Mouse (Mus musculus): ENCODE results near the gene Cdk14.

The Cdk14 gene

GRCm38 (mm10) chr5:5180711-5181110, 239.4 kb downstream of the Cdk14 start:
- DNase-seq (ENCODE audit: low spot score), result no peak

GRCm38 (mm10) chr5:5180311-5180710, 239.8 kb downstream of the Cdk14 start:
- DNase-seq (ENCODE audit: low spot score), result no peak

GRCm38 (mm10) chr5:5176052-5176451, 244.1 kb downstream of the Cdk14 start:
- no peak for DNase-seq (ENCODE audit: low spot score)

- DNase-seq (ENCODE audit: low spot score), result no peak
Measured at GRCm38 (mm10) chr5:5175611-5176010, 244.5 kb downstream of the Cdk14 start.

GRCm38 (mm10) chr5:5175090-5175489, 245.0 kb downstream of the Cdk14 start:
- no peak for DNase-seq (ENCODE audit: low spot score)

GRCm38 (mm10) chr5:5166086-5166485, 254.0 kb downstream of the Cdk14 start:
- DNase-seq (ENCODE audit: low spot score), result no peak

GRCm38 (mm10) chr5:5164326-5164725, 255.8 kb downstream of the Cdk14 start:
- no peak for DNase-seq (ENCODE audit: low spot score)

- DNase-seq (ENCODE audit: low spot score), result no peak
Measured at GRCm38 (mm10) chr5:5163823-5164222, 256.3 kb downstream of the Cdk14 start.

GRCm38 (mm10) chr5:5159521-5159920, 260.6 kb downstream of the Cdk14 start:
- DNase-seq (ENCODE audit: low spot score), result no peak

- DNase-seq (ENCODE audit: low spot score), result no peak
Measured at GRCm38 (mm10) chr5:5139855-5140254, 280.3 kb downstream of the Cdk14 start.

- no peak for DNase-seq (ENCODE audit: low spot score)
Measured at GRCm38 (mm10) chr5:5134905-5135511, 285.1 kb downstream of the Cdk14 start.

GRCm38 (mm10) chr5:5134143-5134904, 285.8 kb downstream of the Cdk14 start:
- no peak for DNase-seq (ENCODE audit: low spot score)

- DNase-seq (ENCODE audit: low spot score), result no peak
Measured at GRCm38 (mm10) chr5:5128852-5129251, 291.3 kb downstream of the Cdk14 start.

- DNase-seq (ENCODE audit: low spot score), result no peak
Measured at GRCm38 (mm10) chr5:5124645-5125044, 295.5 kb downstream of the Cdk14 start.

GRCm38 (mm10) chr5:5116775-5117522, 303.2 kb downstream of the Cdk14 start:
- DNase-seq (ENCODE audit: low spot score), result no peak

GRCm38 (mm10) chr5:5115546-5115945, 304.6 kb downstream of the Cdk14 start:
- DNase-seq (ENCODE audit: low spot score), result no peak

GRCm38 (mm10) chr5:5109621-5110020, 310.5 kb downstream of the Cdk14 start:
- DNase-seq (ENCODE audit: low spot score), result no peak

GRCm38 (mm10) chr5:5109017-5109416, 311.1 kb downstream of the Cdk14 start:
- DNase-seq (ENCODE audit: low spot score), result no peak

GRCm38 (mm10) chr5:5096248-5096915, 323.7 kb downstream of the Cdk14 start:
- DNase-seq (ENCODE audit: low spot score), result no peak

GRCm38 (mm10) chr5:5092736-5093135, 327.4 kb downstream of the Cdk14 start:
- DNase-seq (ENCODE audit: low spot score), result no peak

- no peak for DNase-seq (ENCODE audit: low spot score)
Measured at GRCm38 (mm10) chr5:5071526-5071925, 348.6 kb downstream of the Cdk14 start.

- DNase-seq (ENCODE audit: low spot score), result no peak
Measured at GRCm38 (mm10) chr5:5064686-5065085, 355.4 kb downstream of the Cdk14 start.

Data from testis, postnatal 10 days (tissue).